Mouse (Mus musculus): Measurements from ENCODE around the gene Tap2. TPM values are rescaled to one million over a fixed set of nuclear protein-coding genes. Genes with fewer than 3 reads are reported as not detected.

Tap2 gene
- total RNA-seq (2015; ENCODE audit: low replicate concordance): 0.38 and 5.2 TPM in 2 replicates
- total RNA-seq (2017; ENCODE audit: low replicate concordance): 7.8 and 11.2 TPM in 2 replicates

GRCm38 (mm10) chr17:34203444-34203843, at the start of gene Tap2:
Gene Tap2 (plus strand): TSS chr17:34203527.
- no peak for ATAC-seq (replicated peaks; ENCODE audit: low FRiP score, poor library complexity, severe bottlenecking)

- ATAC-seq (replicated peaks; ENCODE audit: low FRiP score, poor library complexity, severe bottlenecking): no peak
Measured at GRCm38 (mm10) chr17:34155534-34155933, 47.8 kb upstream of the Tap2 start.

DNA sequence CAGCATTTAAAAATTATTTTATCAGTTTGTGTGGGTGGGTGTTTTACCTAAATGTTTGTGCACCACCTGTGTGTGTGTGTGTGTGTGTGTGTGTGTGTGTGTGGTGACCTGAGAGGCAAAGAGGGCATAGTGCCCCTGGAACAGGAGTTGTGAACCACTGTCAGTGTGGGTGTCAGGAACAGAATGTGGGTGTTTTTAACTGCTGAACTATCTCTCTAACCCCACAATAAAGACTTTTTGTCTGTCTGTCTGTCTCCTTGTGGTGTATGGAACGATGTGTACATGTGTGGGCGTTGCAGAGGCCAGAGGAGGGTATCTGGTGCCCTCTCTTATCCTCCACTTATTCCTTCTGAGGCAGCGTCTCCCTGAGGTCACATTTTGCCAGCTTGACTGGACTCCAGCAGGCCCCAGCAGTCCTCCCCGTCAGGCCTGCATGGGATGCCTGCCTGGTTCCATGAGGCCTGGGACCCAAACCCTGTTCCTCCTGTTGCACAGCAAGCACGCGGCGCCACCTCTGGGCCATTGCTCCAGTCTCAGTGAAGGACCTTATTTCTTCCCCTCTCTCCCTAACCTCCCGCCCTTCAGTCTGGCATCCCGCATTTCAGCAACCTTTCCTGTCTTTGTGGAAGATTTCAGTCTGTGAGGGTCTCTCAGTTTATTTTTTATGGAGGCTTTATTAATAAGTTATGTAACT, 39.0 kb upstream of the Tap2 start:
- ATAC-seq (replicated peaks; ENCODE audit: low FRiP score, poor library complexity, severe bottlenecking): no peak

GRCm38 (mm10) chr17:34165033-34165730, 38.1 kb upstream of the Tap2 start:
- no peak for ATAC-seq (replicated peaks; ENCODE audit: low FRiP score, poor library complexity, severe bottlenecking)

DNA sequence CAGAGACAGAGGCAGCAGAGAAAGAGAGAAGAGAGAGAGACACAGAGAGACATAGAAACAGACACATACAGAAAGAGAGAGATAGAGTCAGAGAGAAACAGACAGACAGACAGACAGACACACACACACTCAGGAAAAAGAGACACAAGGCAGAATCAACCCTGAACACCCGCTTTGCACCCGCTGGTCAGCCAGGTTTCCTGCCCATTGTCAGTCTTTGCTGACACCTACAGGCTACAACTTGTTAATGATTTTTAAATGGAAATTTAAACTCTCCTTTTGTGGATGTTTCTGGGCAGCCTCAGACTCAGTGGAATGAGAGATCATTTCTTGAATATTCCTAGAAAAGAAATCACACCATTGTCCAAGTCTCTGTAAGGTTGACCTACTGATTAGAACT, 34.0 kb upstream of the Tap2 start:
- no peak for ATAC-seq (replicated peaks; ENCODE audit: low FRiP score, poor library complexity, severe bottlenecking)

GRCm38 (mm10) chr17:34170487-34170876, 32.8 kb upstream of the Tap2 start:
- ATAC-seq (replicated peaks; ENCODE audit: low FRiP score, poor library complexity, severe bottlenecking): peak; percentile 70

GRCm38 (mm10) chr17:34170877-34171498, 32.3 kb upstream of the Tap2 start:
- ATAC-seq (replicated peaks; ENCODE audit: low FRiP score, poor library complexity, severe bottlenecking): peak; percentile 89

GRCm38 (mm10) chr17:34172528-34172927, 30.8 kb upstream of the Tap2 start:
- ATAC-seq (replicated peaks; ENCODE audit: low FRiP score, poor library complexity, severe bottlenecking): no peak

GRCm38 (mm10) chr17:34174075-34174474, 29.3 kb upstream of the Tap2 start:
- no peak for ATAC-seq (replicated peaks; ENCODE audit: low FRiP score, poor library complexity, severe bottlenecking)

GRCm38 (mm10) chr17:34177179-34177578, 26.1 kb upstream of the Tap2 start:
- no peak for ATAC-seq (replicated peaks; ENCODE audit: low FRiP score, poor library complexity, severe bottlenecking)

GRCm38 (mm10) chr17:34179019-34179418, 24.3 kb upstream of the Tap2 start:
- no peak for ATAC-seq (replicated peaks; ENCODE audit: low FRiP score, poor library complexity, severe bottlenecking)

DNA sequence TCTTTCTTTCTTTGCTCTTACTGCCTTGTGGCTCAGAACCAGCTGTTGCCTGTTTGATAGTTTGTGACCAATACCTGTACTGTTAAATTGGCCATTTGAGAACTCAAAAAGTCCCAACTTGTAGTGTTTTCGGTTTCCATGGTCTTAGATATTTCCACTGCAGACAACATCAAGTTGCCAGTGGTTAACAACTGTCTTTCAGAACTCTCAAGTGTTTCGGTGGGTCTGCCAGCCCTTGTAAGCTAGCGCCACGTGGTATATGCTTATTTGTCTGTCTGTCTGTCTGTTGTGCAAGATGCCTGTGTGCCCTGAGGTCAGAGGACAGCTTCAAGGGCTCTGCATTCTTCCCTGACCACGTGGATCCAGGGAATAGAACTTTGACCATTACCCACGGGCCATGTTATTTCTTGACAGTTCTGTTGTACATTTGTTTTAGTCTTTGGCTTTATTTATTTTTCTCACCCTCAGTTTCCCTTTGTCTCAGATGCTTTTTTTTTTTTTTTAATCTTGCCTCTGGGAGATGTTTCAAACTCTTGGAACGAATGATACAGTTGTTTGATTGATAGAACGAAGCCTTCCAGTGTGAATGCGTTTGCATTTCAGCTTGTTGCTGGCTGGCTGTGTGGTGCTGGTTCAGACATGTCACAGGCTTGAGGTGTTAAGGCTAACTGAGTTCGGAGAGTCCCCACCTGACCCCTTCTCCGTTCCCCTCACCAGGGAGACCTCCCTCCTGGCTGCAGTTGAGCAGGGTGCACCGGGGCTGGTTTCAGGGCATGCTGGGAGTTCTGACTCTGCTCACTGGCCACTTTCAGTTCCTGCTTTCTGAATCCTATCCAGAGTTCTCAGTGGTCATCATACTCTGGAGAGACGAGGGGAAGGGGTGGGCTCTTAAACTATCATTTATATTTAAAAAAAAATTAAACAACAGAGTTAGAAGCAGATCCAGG, 23.1 kb upstream of the Tap2 start:
- ATAC-seq (replicated peaks; ENCODE audit: low FRiP score, poor library complexity, severe bottlenecking): no peak

GRCm38 (mm10) chr17:34183564-34184219, 19.6 kb upstream of the Tap2 start:
- no peak for ATAC-seq (replicated peaks; ENCODE audit: low FRiP score, poor library complexity, severe bottlenecking)

GRCm38 (mm10) chr17:34185526-34185925, 17.8 kb upstream of the Tap2 start:
- ATAC-seq (replicated peaks; ENCODE audit: low FRiP score, poor library complexity, severe bottlenecking): no peak

DNA sequence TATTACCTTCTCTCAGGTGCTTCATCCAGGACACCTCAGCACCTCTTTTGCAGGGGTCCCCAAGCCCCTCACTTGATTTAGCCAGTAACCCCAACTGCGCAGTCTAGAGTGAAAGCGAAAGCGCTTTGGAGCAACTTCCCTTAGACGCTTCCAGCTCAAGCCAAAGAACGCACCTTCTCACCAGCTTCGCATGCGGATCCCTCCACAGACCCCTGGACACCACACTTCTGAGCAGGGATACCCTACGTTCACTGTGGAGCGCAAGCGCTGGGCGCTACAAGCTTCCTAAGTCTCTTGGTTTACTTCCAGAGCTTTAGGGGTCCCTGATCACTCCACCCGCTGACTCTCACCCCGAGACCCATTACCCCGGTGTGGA, 16.5 kb upstream of the Tap2 start:
- peak; percentile 21 for ATAC-seq (replicated peaks; ENCODE audit: low FRiP score, poor library complexity, severe bottlenecking)

- peak; percentile 86 for ATAC-seq (replicated peaks; ENCODE audit: low FRiP score, poor library complexity, severe bottlenecking)
Measured at GRCm38 (mm10) chr17:34187261-34187916, 15.9 kb upstream of the Tap2 start, which contains the start of the genes Tap1 and Psmb9. Gene Tap1 (plus strand): TSS chr17:34187553. Gene Psmb9 (minus strand): TSS chr17:34187764.

DNA sequence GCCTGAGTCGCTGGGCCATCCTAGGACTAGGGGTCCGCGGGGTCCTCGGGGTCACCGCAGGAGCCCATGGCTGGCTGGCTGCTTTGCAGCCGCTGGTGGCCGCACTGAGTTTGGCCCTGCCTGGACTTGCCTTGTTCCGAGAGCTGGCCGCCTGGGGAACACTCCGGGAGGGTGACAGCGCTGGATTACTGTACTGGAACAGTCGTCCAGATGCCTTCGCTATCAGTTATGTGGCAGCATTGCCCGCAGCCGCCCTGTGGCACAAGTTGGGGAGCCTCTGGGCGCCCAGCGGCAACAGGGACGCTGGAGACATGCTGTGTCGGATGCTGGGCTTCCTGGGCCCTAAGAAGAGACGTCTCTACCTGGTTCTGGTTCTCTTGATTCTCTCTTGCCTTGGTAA, 15.3 kb upstream of the Tap2 start:
- ATAC-seq (replicated peaks; ENCODE audit: low FRiP score, poor library complexity, severe bottlenecking): peak; percentile 73

DNA sequence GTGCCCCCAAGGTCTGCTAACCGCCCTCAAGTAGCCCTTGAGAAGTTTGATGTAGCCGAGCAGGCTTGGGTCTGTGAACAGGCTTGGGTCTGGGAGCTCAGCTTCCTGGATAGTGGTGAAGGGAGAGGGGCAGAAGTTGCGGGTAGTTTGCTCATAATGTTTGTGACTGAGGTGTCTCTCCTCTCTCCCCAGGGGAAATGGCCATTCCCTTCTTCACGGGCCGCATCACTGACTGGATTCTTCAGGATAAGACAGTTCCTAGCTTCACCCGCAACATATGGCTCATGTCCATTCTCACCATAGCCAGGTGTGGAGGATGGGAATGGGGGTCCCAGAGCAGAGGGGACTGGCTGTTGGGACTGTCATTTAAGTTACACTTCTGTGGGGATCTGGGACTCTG, 14.3 kb upstream of the Tap2 start:
- ATAC-seq (replicated peaks; ENCODE audit: low FRiP score, poor library complexity, severe bottlenecking): no peak

DNA sequence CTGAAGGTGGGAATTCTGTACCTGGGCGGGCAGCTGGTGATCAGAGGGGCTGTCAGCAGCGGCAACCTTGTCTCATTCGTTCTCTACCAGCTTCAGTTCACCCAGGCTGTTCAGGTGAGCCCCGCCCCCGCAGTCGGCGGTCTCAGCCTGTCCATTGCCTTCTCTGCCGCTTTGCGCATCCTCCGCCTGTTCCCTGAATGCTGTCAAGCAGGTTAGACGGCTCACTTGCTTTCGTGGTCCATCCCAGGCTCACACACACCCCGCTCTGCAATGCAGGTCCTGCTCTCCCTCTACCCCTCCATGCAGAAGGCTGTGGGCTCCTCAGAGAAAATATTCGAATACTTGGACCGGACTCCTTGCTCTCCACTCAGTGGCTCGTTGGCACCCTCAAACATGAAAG, 10.5 kb upstream of the Tap2 start:
- ATAC-seq (replicated peaks; ENCODE audit: low FRiP score, poor library complexity, severe bottlenecking): no peak

Measured in erythroblast, adult 5-6 weeks (primary cell).